Mouse (Mus musculus) megakaryocyte, embryonic 14.5 days (primary cell): ENCODE measurements around the gene Nrg3. TPM values are rescaled to one million over a fixed set of nuclear protein-coding genes. Genes with fewer than 3 reads are reported as not detected.

ENCODE experiments used
- H3K27me3 ChIP-seq: replicated peaks from 2 replicates; pipeline ENCODE3; 2012; ENCODE audit warnings: inconsistent platforms
- H3K36me3 ChIP-seq: replicated peaks from 2 replicates; pipeline ENCODE3; 2012; ENCODE audit warnings: low read length, inconsistent platforms, mixed read lengths
- H3K4me1 ChIP-seq: 2 replicates; pipeline ENCODE4 v1.6.1; 2012; ENCODE audit warnings: inconsistent platforms
- H3K4me3 ChIP-seq: replicated peaks from 2 replicates; pipeline ENCODE3; 2012; ENCODE audit warnings: moderate library complexity, mild to moderate bottlenecking, inconsistent platforms
- H3K9me3 ChIP-seq: 2 replicates; pipeline ENCODE4 v1.6.1; 2012; ENCODE audit warnings: inconsistent platforms
- FLI1 ChIP-seq: IDR thresholded peaks from 2 replicates; pipeline ENCODE4 v1.6.1; 2012; ENCODE audit warnings: low read length, inconsistent platforms, mixed read lengths
- GATA1 ChIP-seq: IDR thresholded peaks from 3 replicates; pipeline ENCODE4 v1.6.1; 2012; ENCODE audit warnings: mixed read lengths, low read length, inconsistent platforms, borderline replicate concordance
- polyA plus RNA-seq: library from polyadenylated mRNA; stranded (reverse); fragments of >175 nt; gene quantifications from 2 replicates; pipeline ENCODE4 v1.2.3, GENCODE M21; 2012; ENCODE audit warnings: low replicate concordance; ENCODE audit not compliant: insufficient read depth

Gene Nrg3
- polyA plus RNA-seq, 1 experiment = not detected

DNA sequence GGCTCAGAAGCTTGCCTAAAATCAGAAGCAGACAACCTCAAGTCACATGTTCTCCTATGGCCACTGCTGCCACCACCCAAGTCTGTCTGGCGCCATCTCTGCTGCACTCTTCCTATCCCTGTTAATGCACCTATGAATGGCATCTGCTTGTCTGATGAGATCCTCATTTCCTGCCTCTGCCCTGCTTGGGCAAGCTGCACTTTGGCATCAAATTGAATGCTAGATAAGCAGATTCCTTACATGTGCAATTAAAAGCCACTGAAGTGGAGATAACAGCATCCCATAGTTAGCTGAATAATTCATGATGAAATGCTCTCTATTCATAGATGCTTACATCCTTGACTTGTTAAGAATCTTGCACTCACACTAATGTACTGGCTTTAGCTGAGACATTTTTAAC lies 648.0 kb downstream of the Nrg3 start:
- Histone ChIP-seq H3K4me1 (no peaks in the 10 kb centered on the region), H3K36me3 (no peaks in the 10 kb centered on the region), H3K9me3 (no peaks in the 10 kb centered on the region), H3K4me3 (no peak overlapping the region), H3K27me3 (no peaks in the 10 kb centered on the region)
- no peak for TF ChIP-seq GATA1
- TF ChIP-seq FLI1 = no peak

DNA sequence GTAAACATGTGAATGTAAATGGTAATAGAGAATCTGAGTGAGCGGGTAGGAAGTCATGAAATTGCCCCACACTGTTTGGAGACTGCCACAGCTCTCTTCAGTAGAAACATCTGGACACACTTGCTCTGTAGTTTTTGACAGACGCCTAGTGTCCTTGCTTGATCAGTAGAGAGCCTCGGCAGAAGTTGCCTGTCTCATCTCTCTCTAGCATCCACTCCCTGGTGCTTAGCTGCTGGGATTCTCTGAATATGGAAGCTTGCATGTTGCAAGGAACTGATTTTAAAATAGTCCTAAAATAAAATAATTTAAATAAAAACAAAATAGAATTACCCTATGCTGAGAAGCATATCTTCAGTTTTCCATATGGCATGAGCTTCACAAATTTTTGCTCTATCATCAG lies 675.9 kb downstream of the Nrg3 start:
- no peaks in the 10 kb centered on the region for H3K36me3 ChIP-seq
- H3K27me3 ChIP-seq = no peaks in the 10 kb centered on the region
- TF ChIP-seq GATA1 (no peak), FLI1 (no peak)
- H3K4me1 ChIP-seq = no peaks in the 10 kb centered on the region
- H3K4me3 ChIP-seq = no peak overlapping the region
- no peaks in the 10 kb centered on the region for H3K9me3 ChIP-seq

DNA sequence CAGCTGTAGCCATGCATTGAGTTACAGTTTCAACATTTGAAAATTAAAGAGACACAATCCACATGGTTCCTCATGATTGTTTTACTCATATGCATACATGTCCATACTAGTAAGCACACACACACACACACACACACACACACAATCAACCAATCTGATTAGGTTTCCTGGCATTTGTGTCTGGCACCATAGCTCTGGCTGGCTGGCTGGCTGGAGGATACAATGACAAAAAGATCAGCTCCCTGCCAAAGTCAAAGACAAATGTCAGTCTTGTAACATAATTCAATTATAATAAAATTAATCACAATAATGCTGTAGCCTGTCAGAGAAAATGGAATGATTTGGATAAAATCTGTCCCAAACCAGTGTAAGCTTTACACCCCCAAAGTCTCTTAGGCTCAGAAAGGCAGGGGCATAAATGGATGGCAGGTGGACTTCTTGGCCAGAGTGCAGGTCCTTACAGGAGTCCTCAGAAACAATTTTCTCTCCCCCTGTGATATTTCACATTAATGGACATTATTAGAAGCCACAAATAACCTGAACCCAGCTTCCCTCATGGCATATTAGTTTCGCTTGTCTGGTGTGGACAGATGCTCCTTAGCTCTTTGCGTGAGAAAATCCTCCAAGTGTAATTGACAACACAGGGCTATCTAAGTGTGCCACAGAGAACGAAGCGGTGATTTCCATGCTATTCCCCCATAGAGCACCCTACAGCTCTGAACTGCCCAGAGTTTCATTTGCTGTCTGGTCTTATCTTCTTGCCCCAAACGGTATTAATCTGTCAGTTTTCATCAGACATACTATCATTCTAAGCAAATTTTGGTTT lies 697.4 kb downstream of the Nrg3 start:
- no peak overlapping the region for H3K4me3 ChIP-seq
- no peak for TF ChIP-seq FLI1
- TF ChIP-seq GATA1 = no peak
- no peaks in the 10 kb centered on the region for H3K9me3 ChIP-seq
- H3K4me1 ChIP-seq = no peaks in the 10 kb centered on the region
- H3K36me3 ChIP-seq = no peaks in the 10 kb centered on the region
- no peaks in the 10 kb centered on the region for H3K27me3 ChIP-seq

DNA sequence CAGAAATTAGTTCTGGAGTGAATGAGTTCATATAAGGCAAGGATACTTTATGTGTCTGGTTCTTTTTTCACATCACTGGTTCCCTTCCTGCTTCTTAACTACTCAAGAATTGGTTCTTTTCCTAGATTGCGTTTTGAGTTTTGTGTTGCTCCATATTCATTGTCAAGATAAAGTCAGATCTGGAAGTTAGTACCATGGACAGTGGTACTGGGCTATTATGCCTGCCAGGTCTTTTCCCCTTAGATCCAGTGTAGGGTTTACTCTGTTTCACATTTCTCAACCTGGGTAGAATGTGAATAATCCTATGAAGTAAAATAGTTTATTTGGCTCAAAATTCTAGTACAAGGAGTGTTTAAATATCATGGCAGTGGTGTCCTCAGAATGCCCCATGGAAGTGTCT lies 698.1 kb downstream of the Nrg3 start:
- TF ChIP-seq FLI1 = no peak
- no peak for TF ChIP-seq GATA1
- no peaks in the 10 kb centered on the region for H3K4me1 ChIP-seq
- no peaks in the 10 kb centered on the region for H3K9me3 ChIP-seq
- no peak overlapping the region for H3K4me3 ChIP-seq
- H3K36me3 ChIP-seq = no peaks in the 10 kb centered on the region
- H3K27me3 ChIP-seq = no peaks in the 10 kb centered on the region

DNA sequence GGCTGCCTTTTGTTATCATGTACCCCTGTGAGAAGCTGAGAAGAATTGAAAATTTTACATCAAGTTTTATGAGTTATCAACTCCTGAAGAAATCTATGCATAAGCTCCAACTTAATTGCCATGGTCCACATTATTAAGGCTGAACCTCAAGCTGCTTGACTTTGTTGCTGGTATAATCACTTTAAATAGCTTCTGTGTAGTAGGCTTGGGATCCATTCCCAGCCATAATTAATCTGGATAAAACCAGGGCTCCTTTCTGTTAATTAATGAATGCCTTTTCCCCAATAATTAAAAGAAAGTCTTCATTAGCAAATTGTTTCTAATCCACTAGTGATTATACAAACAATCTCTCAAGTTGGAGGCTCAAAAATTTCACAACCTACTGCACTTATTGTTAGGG lies 742.4 kb downstream of the Nrg3 start:
- H3K4me3 ChIP-seq = no peak overlapping the region
- H3K9me3 ChIP-seq = no peaks in the 10 kb centered on the region
- TF ChIP-seq GATA1 (no peak), FLI1 (no peak)
- H3K27me3 ChIP-seq = no peaks in the 10 kb centered on the region
- no peaks in the 10 kb centered on the region for H3K36me3 ChIP-seq
- H3K4me1 ChIP-seq = no peaks in the 10 kb centered on the region

DNA sequence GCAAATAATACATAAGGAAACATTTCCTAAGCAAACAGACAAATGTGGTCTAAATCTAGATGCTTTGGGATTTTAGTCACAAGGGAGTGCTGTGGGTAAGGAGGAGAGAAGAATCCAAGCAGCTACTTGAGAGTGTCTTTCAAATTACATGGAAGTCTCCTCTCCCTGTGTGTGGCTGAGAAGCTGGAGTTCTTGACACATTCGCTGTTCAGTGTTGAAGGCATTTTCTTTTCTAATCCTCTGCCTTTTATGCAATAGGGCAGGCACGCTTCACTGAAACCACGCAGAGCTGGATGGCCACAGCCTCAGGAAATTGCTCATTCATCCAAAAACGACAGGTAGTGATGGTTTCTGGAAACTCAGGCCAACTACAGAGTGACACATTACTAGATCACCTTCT lies 769.0 kb downstream of the Nrg3 start:
- no peak overlapping the region for H3K4me3 ChIP-seq

DNA sequence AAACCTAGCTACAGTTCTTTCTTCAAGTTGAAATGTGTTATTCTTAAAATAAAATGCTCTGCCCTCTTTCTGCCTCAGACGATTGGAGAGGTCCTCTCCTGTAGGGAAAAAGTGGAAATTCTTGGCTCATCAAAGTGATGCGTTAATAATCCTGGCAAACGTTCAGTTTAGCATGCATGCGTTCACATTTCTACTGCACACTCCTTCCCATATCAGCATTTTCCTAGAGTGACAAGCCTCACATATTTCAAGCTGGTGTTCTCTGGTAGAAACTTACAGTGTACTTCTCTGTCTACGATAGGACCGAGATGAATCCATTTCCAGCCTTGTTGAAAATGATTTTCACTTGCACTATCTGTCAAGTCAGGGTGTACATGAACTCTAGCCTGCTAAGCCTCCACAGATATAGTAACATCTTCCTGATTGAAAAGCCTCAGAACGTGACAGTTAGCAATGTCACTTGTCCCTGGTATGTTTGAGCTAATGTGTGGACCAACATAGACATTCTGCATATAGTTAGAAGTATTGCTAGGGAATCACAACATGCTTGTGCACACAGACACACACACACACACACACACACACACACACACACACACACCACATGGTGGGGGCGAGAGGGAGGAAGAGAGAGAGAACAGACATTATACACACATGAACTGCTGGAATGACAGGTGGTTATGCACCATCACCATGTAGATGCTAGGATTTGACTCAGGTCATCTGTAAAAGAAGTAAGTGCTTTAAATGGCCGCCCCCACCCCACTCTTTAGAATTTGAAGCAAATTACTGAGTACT lies 770.1 kb downstream of the Nrg3 start:
- TF ChIP-seq FLI1 (no peak), GATA1 (no peak)
- H3K36me3 ChIP-seq = no peaks in the 10 kb centered on the region

More for the DNA sequence above, 769.0 kb downstream of the Nrg3 start:
- Histone ChIP-seq H3K36me3 (no peaks in the 10 kb centered on the region), H3K9me3 (no peaks in the 10 kb centered on the region), H3K4me1 (no peaks in the 10 kb centered on the region), H3K27me3 (no peaks in the 10 kb centered on the region)
- TF ChIP-seq GATA1 (no peak), FLI1 (no peak)

DNA sequence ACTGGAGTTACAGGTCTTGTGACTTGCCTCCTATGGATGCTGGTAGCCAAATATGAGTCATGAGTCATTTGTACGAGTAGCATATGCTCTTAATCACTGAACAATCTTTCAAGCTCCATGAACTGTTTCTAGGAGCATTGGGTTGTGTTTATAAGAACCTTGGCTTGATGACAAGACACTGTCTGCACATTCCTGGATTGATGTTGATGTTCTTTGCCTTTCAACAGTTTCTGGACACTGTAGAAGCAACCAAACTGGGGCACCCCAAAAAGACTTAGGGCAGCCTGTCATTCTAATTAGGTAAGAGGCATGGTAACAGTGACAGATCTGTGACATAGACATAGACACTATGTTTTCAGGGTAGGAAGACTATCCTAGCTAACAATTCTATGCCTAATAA lies 771.5 kb downstream of the Nrg3 start:
- no peak for TF ChIP-seq GATA1
- TF ChIP-seq FLI1 = no peak
- no peaks in the 10 kb centered on the region for H3K4me1 ChIP-seq
- no peaks in the 10 kb centered on the region for H3K36me3 ChIP-seq
- no peak overlapping the region for H3K4me3 ChIP-seq
- no peaks in the 10 kb centered on the region for H3K27me3 ChIP-seq
- no peaks in the 10 kb centered on the region for H3K9me3 ChIP-seq

More for the DNA sequence above, 770.1 kb downstream of the Nrg3 start:
- Histone ChIP-seq H3K4me3 (no peak overlapping the region), H3K27me3 (no peaks in the 10 kb centered on the region), H3K4me1 (no peaks in the 10 kb centered on the region), H3K9me3 (no peaks in the 10 kb centered on the region)

DNA sequence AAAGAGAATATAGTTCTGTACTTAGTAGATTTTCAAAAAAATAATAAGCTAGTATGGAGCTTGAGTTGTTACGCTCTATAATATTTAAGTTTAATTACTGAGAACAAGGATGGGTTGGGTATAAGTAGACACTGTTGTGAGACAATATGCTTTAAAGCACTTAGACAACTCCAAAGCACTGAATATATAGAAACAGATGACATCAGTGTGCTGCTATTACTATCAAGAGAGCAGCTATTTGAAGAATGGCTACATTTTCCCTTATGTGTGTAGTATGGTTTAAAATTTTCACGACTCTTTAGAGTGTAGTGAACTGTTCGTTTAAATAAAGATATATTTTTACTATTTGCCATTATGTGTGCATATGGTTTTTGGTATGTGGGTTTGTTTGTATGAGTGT lies 771.9 kb downstream of the Nrg3 start:
- Histone ChIP-seq H3K36me3 (no peaks in the 10 kb centered on the region), H3K27me3 (no peaks in the 10 kb centered on the region), H3K4me3 (no peak overlapping the region), H3K9me3 (no peaks in the 10 kb centered on the region), H3K4me1 (no peaks in the 10 kb centered on the region)
- TF ChIP-seq GATA1 (no peak), FLI1 (no peak)

DNA sequence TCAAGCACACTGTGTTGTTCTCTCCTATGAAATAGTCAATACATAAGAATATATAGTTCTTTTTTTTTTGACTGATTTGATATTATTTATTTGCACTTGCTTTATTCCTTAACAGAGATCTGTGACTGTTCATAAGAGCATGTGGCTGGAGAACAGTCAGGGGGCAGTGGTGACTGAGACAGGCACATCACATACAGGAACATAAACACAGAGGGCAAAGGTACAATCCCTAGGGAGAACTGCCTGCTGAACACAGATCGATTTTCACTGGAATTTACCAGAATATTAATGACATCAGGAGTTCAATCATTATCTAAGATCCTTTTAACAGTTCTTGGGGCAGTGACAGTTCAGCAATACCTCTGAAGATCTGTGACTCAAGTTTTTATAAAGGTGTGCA lies 812.9 kb downstream of the Nrg3 start:
- no peaks in the 10 kb centered on the region for H3K36me3 ChIP-seq
- TF ChIP-seq GATA1 (no peak), FLI1 (no peak)
- H3K27me3 ChIP-seq = no peaks in the 10 kb centered on the region
- no peaks in the 10 kb centered on the region for H3K9me3 ChIP-seq
- 0 out of 2 replicates have a peak, but pooled peaks cover 3% of the 10 kb centered on the region for H3K4me1 ChIP-seq
- H3K4me3 ChIP-seq = no peak overlapping the region
